Mouse (Mus musculus): ENCODE measurements around the gene Bcl2a1b. TPM values are rescaled to one million over a fixed set of nuclear protein-coding genes. Genes with fewer than 3 reads are reported as not detected.
"Not testable (repeated sequence)": the region's sequence is repeated elsewhere in the genome, so short reads cannot be mapped to it uniquely, and the experiment has no call there.

Gene Bcl2a1b
- polyA plus RNA-seq (2014; fragmentation: Nextera tagmentation; extraction: Ambion mirVana) = 0.52 and 1.1 TPM in 2 replicates

- not testable (repeated sequence) for H3K4me2 ChIP-seq (replicated peaks); H3K4me1 ChIP-seq (replicated peaks; ENCODE audit: control insufficient read depth, insufficient read depth, low read length); H3K9ac ChIP-seq; H3K36me3 ChIP-seq (replicated peaks; ENCODE audit: control insufficient read depth, insufficient read depth); DNase-seq (ENCODE audit: low spot score); ATAC-seq (ENCODE audit: low FRiP score); H3K9me3 ChIP-seq (ENCODE audit: control insufficient read depth, low read length); H3K27ac ChIP-seq; H3K4me3 ChIP-seq (replicated peaks; ENCODE audit: low read length); H3K27me3 ChIP-seq (ENCODE audit: control insufficient read depth, insufficient read depth, low read length)
- WGBS = 90% methylated on average over 5 of the region's 5 CpGs
Measured at GRCm38 (mm10) chr9:89198969-89199416, at the start of gene Bcl2a1b, which contains the start of gene Gm29094. Bcl2a1b (plus strand) TSS chr9:89199209. Gm29094 (plus strand) TSS chr9:89199379.

- H3K4me1 ChIP-seq (replicated peaks; ENCODE audit: control insufficient read depth, insufficient read depth, low read length); H3K4me3 ChIP-seq (replicated peaks; ENCODE audit: low read length); H3K27ac ChIP-seq; H3K9me3 ChIP-seq (ENCODE audit: control insufficient read depth, low read length); H3K9ac ChIP-seq; ATAC-seq (ENCODE audit: low FRiP score); H3K27me3 ChIP-seq (ENCODE audit: control insufficient read depth, insufficient read depth, low read length); DNase-seq (ENCODE audit: low spot score); H3K36me3 ChIP-seq (replicated peaks; ENCODE audit: control insufficient read depth, insufficient read depth); H3K4me2 ChIP-seq (replicated peaks): not testable (repeated sequence)
Measured at GRCm38 (mm10) chr9:89172539-89172938, 26.5 kb upstream of the Bcl2a1b start.

GRCm38 (mm10) chr9:89178833-89179232 lies 20.2 kb upstream of the Bcl2a1b start:
- H3K4me3 ChIP-seq (replicated peaks; ENCODE audit: low read length); DNase-seq (ENCODE audit: low spot score); H3K27me3 ChIP-seq (ENCODE audit: control insufficient read depth, insufficient read depth, low read length); H3K9me3 ChIP-seq (ENCODE audit: control insufficient read depth, low read length); ATAC-seq (ENCODE audit: low FRiP score); H3K4me2 ChIP-seq (replicated peaks); H3K27ac ChIP-seq; H3K36me3 ChIP-seq (replicated peaks; ENCODE audit: control insufficient read depth, insufficient read depth); H3K9ac ChIP-seq; H3K4me1 ChIP-seq (replicated peaks; ENCODE audit: control insufficient read depth, insufficient read depth, low read length): not testable (repeated sequence)
- WGBS = 43% methylated on average over 2 of the region's 3 CpGs

- DNase-seq (ENCODE audit: low spot score); H3K9ac ChIP-seq; H3K36me3 ChIP-seq (replicated peaks; ENCODE audit: control insufficient read depth, insufficient read depth); H3K27ac ChIP-seq; H3K27me3 ChIP-seq (ENCODE audit: control insufficient read depth, insufficient read depth, low read length); H3K4me1 ChIP-seq (replicated peaks; ENCODE audit: control insufficient read depth, insufficient read depth, low read length); ATAC-seq (ENCODE audit: low FRiP score); H3K4me3 ChIP-seq (replicated peaks; ENCODE audit: low read length); H3K9me3 ChIP-seq (ENCODE audit: control insufficient read depth, low read length); H3K4me2 ChIP-seq (replicated peaks): not testable (repeated sequence)
- WGBS = 92% methylated on average over 2 of the region's 4 CpGs
Measured at GRCm38 (mm10) chr9:89179469-89179868, 19.5 kb upstream of the Bcl2a1b start.

- DNase-seq (ENCODE audit: low spot score); H3K36me3 ChIP-seq (replicated peaks; ENCODE audit: control insufficient read depth, insufficient read depth); H3K27me3 ChIP-seq (ENCODE audit: control insufficient read depth, insufficient read depth, low read length); H3K9ac ChIP-seq; H3K4me1 ChIP-seq (replicated peaks; ENCODE audit: control insufficient read depth, insufficient read depth, low read length); H3K27ac ChIP-seq; H3K4me3 ChIP-seq (replicated peaks; ENCODE audit: low read length); ATAC-seq (ENCODE audit: low FRiP score); H3K4me2 ChIP-seq (replicated peaks); H3K9me3 ChIP-seq (ENCODE audit: control insufficient read depth, low read length): not testable (repeated sequence)
- WGBS = 83% methylated on average over 15 of the region's 15 CpGs
Measured at GRCm38 (mm10) chr9:89187006-89187405, 12.0 kb upstream of the Bcl2a1b start.

GRCm38 (mm10) chr9:89195483-89195882 lies 3.5 kb upstream of the Bcl2a1b start:
- not testable (repeated sequence) for H3K4me2 ChIP-seq (replicated peaks); H3K9ac ChIP-seq; DNase-seq (ENCODE audit: low spot score); H3K27me3 ChIP-seq (ENCODE audit: control insufficient read depth, insufficient read depth, low read length); H3K9me3 ChIP-seq (ENCODE audit: control insufficient read depth, low read length); H3K27ac ChIP-seq; H3K4me1 ChIP-seq (replicated peaks; ENCODE audit: control insufficient read depth, insufficient read depth, low read length); H3K36me3 ChIP-seq (replicated peaks; ENCODE audit: control insufficient read depth, insufficient read depth); ATAC-seq (ENCODE audit: low FRiP score); H3K4me3 ChIP-seq (replicated peaks; ENCODE audit: low read length)

- H3K36me3 ChIP-seq (replicated peaks; ENCODE audit: control insufficient read depth, insufficient read depth); H3K4me1 ChIP-seq (replicated peaks; ENCODE audit: control insufficient read depth, insufficient read depth, low read length); H3K9me3 ChIP-seq (ENCODE audit: control insufficient read depth, low read length); H3K4me2 ChIP-seq (replicated peaks); H3K27ac ChIP-seq; DNase-seq (ENCODE audit: low spot score); ATAC-seq (ENCODE audit: low FRiP score); H3K4me3 ChIP-seq (replicated peaks; ENCODE audit: low read length); H3K27me3 ChIP-seq (ENCODE audit: control insufficient read depth, insufficient read depth, low read length); H3K9ac ChIP-seq: not testable (repeated sequence)
- 67% methylated on average over 1 of the region's 1 CpGs for WGBS
Measured at GRCm38 (mm10) chr9:89197509-89197908, 1.5 kb upstream of the Bcl2a1b start.

GRCm38 (mm10) chr9:89198349-89198748 lies 660 bp upstream of the Bcl2a1b start:
- H3K27me3 ChIP-seq (ENCODE audit: control insufficient read depth, insufficient read depth, low read length); H3K4me1 ChIP-seq (replicated peaks; ENCODE audit: control insufficient read depth, insufficient read depth, low read length); DNase-seq (ENCODE audit: low spot score); H3K9ac ChIP-seq; H3K27ac ChIP-seq; H3K36me3 ChIP-seq (replicated peaks; ENCODE audit: control insufficient read depth, insufficient read depth); H3K4me2 ChIP-seq (replicated peaks); ATAC-seq (ENCODE audit: low FRiP score); H3K9me3 ChIP-seq (ENCODE audit: control insufficient read depth, low read length); H3K4me3 ChIP-seq (replicated peaks; ENCODE audit: low read length): not testable (repeated sequence)
- 90% methylated on average over 3 of the region's 3 CpGs for WGBS

- DNase-seq (ENCODE audit: low spot score); ATAC-seq (ENCODE audit: low FRiP score); H3K4me2 ChIP-seq (replicated peaks): not testable (repeated sequence)
Measured at GRCm38 (mm10) chr9:89202256-89202655, 3.2 kb downstream of the Bcl2a1b start.

GRCm38 (mm10) chr9:89208939-89209338 lies 9.9 kb downstream of the Bcl2a1b start:
- DNase-seq (ENCODE audit: low spot score) = not testable (repeated sequence)

More at GRCm38 (mm10) chr9:89202256-89202655, 3.2 kb downstream of the Bcl2a1b start:
- H3K9me3 ChIP-seq (ENCODE audit: control insufficient read depth, low read length); H3K36me3 ChIP-seq (replicated peaks; ENCODE audit: control insufficient read depth, insufficient read depth); H3K27me3 ChIP-seq (ENCODE audit: control insufficient read depth, insufficient read depth, low read length); H3K27ac ChIP-seq; H3K9ac ChIP-seq; H3K4me3 ChIP-seq (replicated peaks; ENCODE audit: low read length); H3K4me1 ChIP-seq (replicated peaks; ENCODE audit: control insufficient read depth, insufficient read depth, low read length): not testable (repeated sequence)

More at GRCm38 (mm10) chr9:89208939-89209338, 9.9 kb downstream of the Bcl2a1b start:
- H3K4me3 ChIP-seq (replicated peaks; ENCODE audit: low read length); H3K36me3 ChIP-seq (replicated peaks; ENCODE audit: control insufficient read depth, insufficient read depth); H3K27ac ChIP-seq; H3K9ac ChIP-seq; H3K4me1 ChIP-seq (replicated peaks; ENCODE audit: control insufficient read depth, insufficient read depth, low read length); ATAC-seq (ENCODE audit: low FRiP score); H3K9me3 ChIP-seq (ENCODE audit: control insufficient read depth, low read length); H3K4me2 ChIP-seq (replicated peaks); H3K27me3 ChIP-seq (ENCODE audit: control insufficient read depth, insufficient read depth, low read length): not testable (repeated sequence)
- 87% methylated on average over 1 of the region's 1 CpGs for WGBS

Measured in hindbrain, embryonic 14.5 days (tissue).